Mouse (Mus musculus): Measurements from ENCODE around the gene Ndfip2. TPM values are rescaled to one million over a fixed set of nuclear protein-coding genes. Genes with fewer than 3 reads are reported as not detected.
A peak's percentile ranks its signal among the peaks of the same experiment; 100 is the strongest.

The Ndfip2 gene
- polyA plus RNA-seq, 1 experiment from 2014 or later, result 65.3 TPM

GRCm38 (mm10) chr14:105354121-105354520 is 95.7 kb downstream of the Ndfip2 start:
- H3K4me3 ChIP-seq (ENCODE audit: low read depth, low read length), result no peak overlapping the region
- H3K4me2 ChIP-seq (ENCODE audit: low read depth, low read length), result no peak overlapping the region
- H3K4me1 ChIP-seq (ENCODE audit: control insufficient read depth, insufficient read depth, low read length), result no peaks in the 10 kb centered on the region
- H3K9me3 ChIP-seq (replicated peaks; ENCODE audit: control insufficient read depth, low read length), result no peaks in the 10 kb centered on the region
- H3K9ac ChIP-seq (replicated peaks; ENCODE audit: low read length), result no peak overlapping the region
- H3K36me3 ChIP-seq (replicated peaks; ENCODE audit: control insufficient read depth, insufficient read depth, low read depth, low read length), result no peaks in the 10 kb centered on the region
- ATAC-seq (replicated peaks; ENCODE audit: insufficient number of reproducible peaks, low FRiP score, low TSS enrichment, low read depth), result no peak
- no peak overlapping the region for H3K27ac ChIP-seq (replicated peaks; ENCODE audit: low read depth, low read length)
- DNase-seq (ENCODE audit: low spot score), result peak; percentile 73
- H3K27me3 ChIP-seq (ENCODE audit: control insufficient read depth, insufficient read depth, low read length), result no peaks in the 10 kb centered on the region
- WGBS, result 30% methylated on average over 11 of the region's 11 CpGs

Other genes with a start within 250 kb of the Ndfip2 start
- gene Rbm26, start 81.2 kb upstream of the Ndfip2 start, polyA plus RNA-seq (2014; fragmentation: Nextera tagmentation; extraction: Ambion mirVana), result 38.6 and 45.1 TPM in 2 replicates